Mouse (Mus musculus): ENCODE data around the gene AC161166.1. TPM values are rescaled to one million over a fixed set of nuclear protein-coding genes. Genes with fewer than 3 reads are reported as not detected.

The AC161166.1 gene
- total and polyA plus RNA-seq, 3 experiments: 0.08 TPM; not detected in 2

DNA sequence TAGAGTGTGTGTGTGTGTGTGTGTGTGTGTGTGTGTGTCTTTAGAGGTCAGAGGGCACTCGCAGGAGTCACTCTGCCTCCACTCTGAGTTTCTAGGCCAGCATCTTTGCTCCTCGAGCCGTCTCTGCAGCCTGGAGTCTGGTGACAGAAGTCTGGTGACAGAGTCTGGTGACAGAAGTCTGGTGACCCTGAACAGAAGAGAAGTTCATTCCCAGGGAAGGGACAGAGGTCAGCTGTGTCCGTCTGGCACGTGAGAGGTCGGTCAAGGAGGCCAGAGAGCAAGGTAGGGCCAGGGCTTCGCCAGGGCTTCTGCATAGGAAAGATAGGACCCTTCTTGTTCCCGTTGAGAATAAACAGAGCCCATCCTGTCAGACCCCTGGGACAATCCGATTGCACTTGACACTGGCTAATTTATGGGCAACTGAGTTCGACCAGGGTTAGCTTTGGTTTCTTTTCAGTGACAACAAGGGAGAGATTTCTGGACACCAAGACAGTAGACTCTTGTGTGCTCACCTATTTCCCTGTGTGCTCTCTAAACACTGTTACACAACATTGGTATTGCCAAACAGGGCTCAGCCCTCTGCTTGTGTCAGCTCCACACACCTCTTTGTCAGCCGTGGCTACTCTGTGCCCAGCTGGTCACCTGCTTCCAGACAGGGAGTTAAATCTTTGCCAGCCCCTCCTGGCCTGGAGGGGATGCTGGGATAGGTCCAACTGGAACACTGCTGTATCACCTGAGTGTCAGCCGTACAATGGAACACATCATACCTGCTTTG is 39.9 kb upstream of the AC161166.1 start:
- peaks cover 7% of the 10 kb centered on the region for H3K9me3 ChIP-seq (replicated peaks; ENCODE audit: low read length)
- dilution Hi-C loops (cut with MboI; ENCODE audit: extremely low pct_ligation_motif_present, extremely low pct_unique_long_range_greater_than_20kb, low sequenced_read_pairs) (no loop called here), in situ Hi-C loops (cut with MboI; ENCODE audit: low pct_ligation_motif_present, low pct_unique_long_range_greater_than_20kb, low sequenced_read_pairs) (no loop called here)
- no peak overlapping the region for H3K4me3 ChIP-seq (replicated peaks in 1 of 3; ENCODE audit: low read depth in 2 of 3, low read length in 2 of 3, poor library complexity in 1 of 3)
- H3K27ac ChIP-seq (ENCODE audit: insufficient read depth, low read depth): no peak overlapping the region
- peaks cover 46 to 82% of the 10 kb centered on the region in 2 experiments for H3K36me3 ChIP-seq (replicated peaks in 1 of 2; ENCODE audit: control insufficient read depth in 1 of 2, insufficient read depth in 1 of 2, low read length in 1 of 2)
- peaks cover 16 to 66% of the 10 kb centered on the region in 2 experiments for H3K4me1 ChIP-seq (ENCODE audit: control insufficient read depth in 1 of 2, insufficient read depth in 2 of 2)
- H3K79me2 ChIP-seq (replicated peaks; ENCODE audit: control insufficient read depth, extremely low read depth, insufficient read depth, poor library complexity, severe bottlenecking): peaks cover 19% of the 10 kb centered on the region
- no peak overlapping the region for H3K4me2 ChIP-seq (ENCODE audit: insufficient read depth, low read depth, poor library complexity, severe bottlenecking)
- no peak overlapping the region for H3K9ac ChIP-seq (ENCODE audit: insufficient read depth, low read depth)
- TF ChIP-seq JUND (conservative IDR thresholded peaks at IDR 0.05; ENCODE audit: low read depth, low read length) (no peak), MYC (IDR thresholded peaks at IDR 0.05; ENCODE audit: low read depth, low read length) (no peak), MEF2A (IDR thresholded peaks at IDR 0.05; ENCODE audit: borderline replicate concordance, low read depth, low read length) (no peak), JUN (IDR thresholded peaks at IDR 0.05; ENCODE audit: insufficient read depth, low read depth, low read length) (no peak), USF2 (conservative IDR thresholded peaks at IDR 0.05; ENCODE audit: low read depth, low read length) (no peak), ELF1 (IDR thresholded peaks at IDR 0.05; ENCODE audit: low read depth, low read length) (no peak), EP300 (IDR thresholded peaks at IDR 0.05; ENCODE audit: low read length) (no peak), POLR2A (IDR thresholded peaks at IDR 0.05; ENCODE audit: low read depth, low read length) (no peak), CTCF (conservative IDR thresholded peaks at IDR 0.05 in 1 of 2, IDR thresholded peaks at IDR 0.05 in 1 of 2; ENCODE audit: low read depth in 2 of 2, low read length in 2 of 2) (no peak), MAZ (IDR thresholded peaks at IDR 0.05; ENCODE audit: low read depth, low read length) (no peak), TCF12 (IDR thresholded peaks at IDR 0.05; ENCODE audit: low read depth, low read length) (no peak), ZC3H11A (IDR thresholded peaks at IDR 0.05; ENCODE audit: low read depth, low read length) (no peak), ETS1 (conservative IDR thresholded peaks at IDR 0.05; ENCODE audit: low read depth, low read length) (no peak), BHLHE40 (IDR thresholded peaks at IDR 0.05; ENCODE audit: low read depth, low read length) (no peak), USF1 (IDR thresholded peaks at IDR 0.05; ENCODE audit: low read depth, low read length) (no peak), IRF4 (IDR thresholded peaks at IDR 0.05; ENCODE audit: low read depth, low read length) (no peak)
- H3K27me3 ChIP-seq (replicated peaks): no peaks in the 10 kb centered on the region
- no peak for DNase-seq (ENCODE audit: extremely low read depth)

DNA sequence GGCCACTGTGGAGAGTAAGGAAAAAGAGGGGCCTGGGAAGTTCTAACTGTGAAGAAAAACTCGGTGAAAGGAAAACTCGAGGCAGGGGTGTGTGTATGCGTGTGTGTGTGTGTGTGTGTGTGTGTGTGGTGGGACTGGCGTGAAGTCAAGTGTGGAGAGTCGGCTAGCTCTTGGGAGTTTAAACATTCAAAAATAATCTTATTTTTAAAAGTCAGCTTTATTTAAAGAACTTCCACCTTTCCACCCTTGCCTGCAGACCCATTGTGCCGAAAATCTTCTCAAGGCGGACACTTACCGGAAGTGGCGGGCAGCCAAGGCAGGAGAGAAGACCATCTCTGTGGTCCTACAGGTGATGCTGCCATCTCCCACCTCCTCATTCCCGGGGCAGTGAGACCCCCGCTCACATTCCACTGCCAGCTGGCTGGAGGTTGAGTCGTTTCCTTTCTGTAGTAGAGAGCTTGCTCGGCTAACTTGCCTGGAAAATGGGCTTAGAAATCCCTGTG is 35.3 kb upstream of the AC161166.1 start:
- in situ Hi-C loops (cut with MboI; ENCODE audit: low pct_ligation_motif_present, low pct_unique_long_range_greater_than_20kb, low sequenced_read_pairs): no loop called here

More for the DNA sequence above, 35.3 kb upstream of the AC161166.1 start:
- dilution Hi-C loops (cut with MboI; ENCODE audit: extremely low pct_ligation_motif_present, extremely low pct_unique_long_range_greater_than_20kb, low sequenced_read_pairs): no loop called here
- Histone ChIP-seq H3K36me3 (replicated peaks in 1 of 2; ENCODE audit: control insufficient read depth in 1 of 2, insufficient read depth in 1 of 2, low read length in 1 of 2) (peaks cover 29 to 47% of the 10 kb centered on the region in 2 experiments), H3K9ac (ENCODE audit: insufficient read depth, low read depth) (peak overlapping the region; percentile 93), H3K4me1 (ENCODE audit: control insufficient read depth in 1 of 2, insufficient read depth in 2 of 2) (peaks cover 3 to 46% of the 10 kb centered on the region in 2 experiments; a peak in 3 of 4 replicates), H3K4me2 (ENCODE audit: insufficient read depth, low read depth, poor library complexity, severe bottlenecking) (peak overlapping the region; percentile 52), H3K27me3 (replicated peaks) (no peaks in the 10 kb centered on the region), H3K79me2 (replicated peaks; ENCODE audit: control insufficient read depth, extremely low read depth, insufficient read depth, poor library complexity, severe bottlenecking) (peaks cover 18% of the 10 kb centered on the region), H3K27ac (ENCODE audit: insufficient read depth, low read depth) (no peak overlapping the region), H3K4me3 (replicated peaks in 1 of 3; ENCODE audit: low read depth in 2 of 3, low read length in 2 of 3, poor library complexity in 1 of 3) (peak overlapping the region; percentile 70 to 97 (median 89)), H3K9me3 (replicated peaks; ENCODE audit: low read length) (peaks cover 6% of the 10 kb centered on the region)
- TF ChIP-seq ZKSCAN1 (IDR thresholded peaks at IDR 0.05; ENCODE audit: borderline replicate concordance, low read depth, low read length): no peak
- TF ChIP-seq NRF1 (IDR thresholded peaks at IDR 0.05; ENCODE audit: low read depth, low read length): 0 out of 2 replicates have a peak, but pooled peaks have one; percentile 9
- peak; percentile 59; the same call in 1 of the 2 replicates for TF ChIP-seq ELF1 (IDR thresholded peaks at IDR 0.05; ENCODE audit: low read depth, low read length)
- TF ChIP-seq MAX (IDR thresholded peaks at IDR 0.05; ENCODE audit: low read length): 0 out of 2 replicates have a peak, but pooled peaks have one; percentile 4
- no peak for TF ChIP-seq JUN (IDR thresholded peaks at IDR 0.05; ENCODE audit: insufficient read depth, low read depth, low read length)
- TF ChIP-seq ZMIZ1 (IDR thresholded peaks at IDR 0.05; ENCODE audit: low read depth, low read length): 0 out of 2 replicates have a peak, but pooled peaks have one; percentile 57
- no peak for TF ChIP-seq MEF2A (IDR thresholded peaks at IDR 0.05; ENCODE audit: borderline replicate concordance, low read depth, low read length)
- no peak for DNase-seq (ENCODE audit: extremely low read depth)
